Mouse (Mus musculus) liver, adult 2 months (tissue): ENCODE measurements around the gene Camk2d. TPM values are rescaled to one million over a fixed set of nuclear protein-coding genes. Genes with fewer than 3 reads are reported as not detected.
A peak's percentile ranks its signal among the peaks of the same experiment; 100 is the strongest.

Experiments used
- DNase-seq: peaks from one replicate; pipeline ENCODE4 v3.0.0-alpha.2; 2011; ENCODE audit warnings: low read depth, low spot score; ENCODE audit errors: extremely low read depth
- H3K27ac ChIP-seq: fragments of 200-500 bp; replicated peaks from 2 replicates; pipeline ENCODE4 v1.5.1; 2012; ENCODE audit warnings: low read depth, mild to moderate bottlenecking, control low read depth, inconsistent platforms, low read length; ENCODE audit not compliant: insufficient read depth
- H3K27me3 ChIP-seq: fragments of 200-500 bp; 2 replicates; pipeline ENCODE4 v1.6.1; 2012; ENCODE audit warnings: mild to moderate bottlenecking, moderate library complexity, low read length, inconsistent platforms; ENCODE audit not compliant: control insufficient read depth, insufficient read depth
- H3K36me3 ChIP-seq: fragments of 200-500 bp; 2 replicates; pipeline ENCODE4 v1.6.1; 2012; ENCODE audit warnings: low read length, inconsistent platforms; ENCODE audit not compliant: control insufficient read depth, insufficient read depth
- H3K4me1 ChIP-seq: fragments of 200-500 bp; 2 replicates; pipeline ENCODE4 v1.6.1; 2011; ENCODE audit warnings: low read length; ENCODE audit not compliant: control insufficient read depth, insufficient read depth
- H3K4me3 ChIP-seq: fragments of 200-500 bp; 2 replicates; pipeline ENCODE4 v1.5.1; 2011; ENCODE audit warnings: low read depth, mild to moderate bottlenecking, control low read depth, low read length, moderate library complexity; ENCODE audit not compliant: insufficient read depth
- H3K79me2 ChIP-seq: fragments of 200-500 bp; 2 replicates; pipeline ENCODE4 v1.6.1; 2012; ENCODE audit warnings: inconsistent platforms, mild to moderate bottlenecking, low read length, moderate library complexity; ENCODE audit not compliant: control insufficient read depth, insufficient read depth
- H3K9ac ChIP-seq: fragments of 200-500 bp; 2 replicates; pipeline ENCODE4 v1.6.1; 2012; ENCODE audit warnings: low read depth, mild to moderate bottlenecking, control low read depth, inconsistent platforms, low read length
- CTCF ChIP-seq: fragments of 200-500 bp; IDR thresholded peaks from 2 replicates; pipeline ENCODE4 v1.5.1; 2011; ENCODE audit warnings: low read depth, low read length, control low read depth
- POLR2A ChIP-seq: fragments of 200-500 bp; IDR thresholded peaks from 2 replicates; pipeline ENCODE4 v1.6.1; 2011; ENCODE audit warnings: low read length, control low read depth; ENCODE audit not compliant: insufficient read depth; ENCODE audit errors: extremely low read depth
- WGBS: fragments of 180-500 bp; shearing (Covaris S2); methylation state at CpG from one replicate; pipeline ENCODE4 v1.1.7; 2018; 5-methylcytosine and 5-hydroxymethylcytosine counted together
- polyA plus RNA-seq: library from polyadenylated mRNA; depleted of rRNA; stranded (reverse); fragments of >200 nt; gene quantifications from 2 replicates; pipeline ENCODE4 v1.2.3, GENCODE M21; 2012
- total RNA-seq: library from RNA; depleted of rRNA; stranded (reverse); fragments of >200 nt; gene quantifications from 2 replicates; pipeline ENCODE4 v1.2.3, GENCODE M21; 2014

Camk2d gene
- total and polyA plus RNA-seq, 2 experiments = 5.9 to 9.4 TPM

- no peak for TF ChIP-seq CTCF
- TF ChIP-seq POLR2A = no peak
- no peaks in the 10 kb centered on the region for H3K27me3 ChIP-seq
- H3K4me1 ChIP-seq = no peaks in the 10 kb centered on the region
- H3K4me3 ChIP-seq = no peak overlapping the region
- no peak overlapping the region for H3K27ac ChIP-seq
- DNase-seq = no peak
- H3K9ac ChIP-seq = no peak overlapping the region
- no peaks in the 10 kb centered on the region for H3K36me3 ChIP-seq
- H3K79me2 ChIP-seq = no peaks in the 10 kb centered on the region
- 76% methylated on average over 1 of the region's 1 CpGs for WGBS
These were observed 162.3 kb downstream of the Camk2d start for GRCm38 (mm10) chr3:126758398-126758797.

- WGBS = 87% methylated on average over 3 of the region's 3 CpGs
- DNase-seq = no peak
- Histone ChIP-seq H3K27me3 (no peaks in the 10 kb centered on the region), H3K4me3 (no peak overlapping the region), H3K79me2 (no peaks in the 10 kb centered on the region), H3K27ac (no peak overlapping the region), H3K36me3 (no peaks in the 10 kb centered on the region), H3K4me1 (no peaks in the 10 kb centered on the region), H3K9ac (no peak overlapping the region)
- no peak for TF ChIP-seq CTCF
- no peak for TF ChIP-seq POLR2A
These were observed 164.5 kb downstream of the Camk2d start for GRCm38 (mm10) chr3:126760608-126761007.

GRCm38 (mm10) chr3:126764745-126765144 lies 168.6 kb downstream of the Camk2d start:
- Histone ChIP-seq H3K79me2 (no peaks in the 10 kb centered on the region), H3K27ac (no peak overlapping the region), H3K4me3 (no peak overlapping the region), H3K36me3 (0 out of 2 replicates have a peak, but pooled peaks cover 2% of the 10 kb centered on the region), H3K4me1 (no peaks in the 10 kb centered on the region), H3K27me3 (no peaks in the 10 kb centered on the region), H3K9ac (no peak overlapping the region)
- no peak for DNase-seq
- no peak for TF ChIP-seq POLR2A
- no peak for TF ChIP-seq CTCF
- WGBS = 94% methylated on average over 4 of the region's 4 CpGs

- H3K27me3 ChIP-seq = no peaks in the 10 kb centered on the region
- no peak overlapping the region for H3K4me3 ChIP-seq
- 57% methylated on average over 6 of the region's 6 CpGs for WGBS
- H3K79me2 ChIP-seq = no peaks in the 10 kb centered on the region
- no peak overlapping the region for H3K9ac ChIP-seq
- no peak for DNase-seq
- TF ChIP-seq CTCF (no peak), POLR2A (no peak)
- no peak overlapping the region for H3K27ac ChIP-seq
- H3K4me1 ChIP-seq = no peaks in the 10 kb centered on the region
- H3K36me3 ChIP-seq = 0 out of 2 replicates have a peak, but pooled peaks cover 2% of the 10 kb centered on the region
These were observed 174.0 kb downstream of the Camk2d start for GRCm38 (mm10) chr3:126770056-126770455.

DNA sequence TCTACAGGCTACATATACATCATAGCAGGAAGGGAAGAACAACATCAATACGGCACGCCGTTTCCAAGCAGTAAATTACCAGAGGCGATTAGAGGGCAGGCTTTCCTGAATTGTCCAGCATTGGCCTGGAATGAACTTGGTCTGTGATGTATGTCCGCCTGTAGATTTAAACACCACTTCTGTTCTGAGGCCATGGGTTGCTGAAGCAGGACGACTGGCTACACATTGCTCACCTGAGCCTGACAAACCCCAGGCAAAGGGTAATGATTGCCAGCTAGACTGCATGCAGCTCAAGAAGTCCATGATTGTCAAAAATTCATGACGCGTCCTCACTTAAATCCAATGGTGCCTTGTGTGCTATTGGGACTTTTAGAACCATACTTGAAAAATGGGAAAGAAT lies 174.9 kb downstream of the Camk2d start:
- WGBS = 86% methylated on average over 8 of the region's 8 CpGs
- H3K27ac ChIP-seq = no peak overlapping the region
- no peaks in the 10 kb centered on the region for H3K79me2 ChIP-seq
- 0 out of 2 replicates have a peak, but pooled peaks cover 2% of the 10 kb centered on the region for H3K36me3 ChIP-seq
- no peaks in the 10 kb centered on the region for H3K4me1 ChIP-seq
- no peak for DNase-seq
- H3K4me3 ChIP-seq = no peak overlapping the region
- H3K27me3 ChIP-seq = no peaks in the 10 kb centered on the region
- no peak for TF ChIP-seq CTCF
- no peak for TF ChIP-seq POLR2A
- no peak overlapping the region for H3K9ac ChIP-seq

GRCm38 (mm10) chr3:126771541-126771940 lies 175.4 kb downstream of the Camk2d start:
- H3K27me3 ChIP-seq = no peaks in the 10 kb centered on the region
- 0 out of 2 replicates have a peak, but pooled peaks cover 2% of the 10 kb centered on the region for H3K36me3 ChIP-seq
- DNase-seq = peak; percentile 65
- H3K4me1 ChIP-seq = no peaks in the 10 kb centered on the region
- no peak overlapping the region for H3K27ac ChIP-seq
- TF ChIP-seq POLR2A = no peak
- peak; percentile 85 for TF ChIP-seq CTCF
- no peaks in the 10 kb centered on the region for H3K79me2 ChIP-seq
- no peak overlapping the region for H3K9ac ChIP-seq
- 18% methylated on average over 6 of the region's 6 CpGs for WGBS
- no peak overlapping the region for H3K4me3 ChIP-seq

DNA sequence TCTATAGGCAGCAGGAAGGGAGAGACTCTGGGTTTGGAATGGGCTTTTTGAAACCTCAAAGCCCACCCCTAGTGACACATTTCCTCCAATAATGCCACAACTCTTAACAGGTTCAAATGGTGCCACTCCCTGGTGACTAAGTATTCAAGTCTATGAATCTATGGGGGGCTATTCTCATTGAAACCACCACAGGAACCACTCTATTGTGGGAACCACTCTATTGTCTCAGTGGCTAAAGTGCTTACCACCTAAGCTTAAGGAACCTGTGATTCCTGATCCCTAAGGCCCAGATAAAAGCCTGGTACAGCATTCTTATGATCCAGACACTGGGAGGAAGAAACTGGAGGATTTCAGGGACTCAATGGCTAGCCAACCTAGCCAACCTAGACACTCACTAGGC lies 179.9 kb downstream of the Camk2d start:
- no peak overlapping the region for H3K9ac ChIP-seq
- TF ChIP-seq POLR2A = no peak
- no peak for TF ChIP-seq CTCF
- no peak for DNase-seq
- no peaks in the 10 kb centered on the region for H3K36me3 ChIP-seq
- no peaks in the 10 kb centered on the region for H3K79me2 ChIP-seq
- no peak overlapping the region for H3K27ac ChIP-seq
- no peak overlapping the region for H3K4me3 ChIP-seq
- H3K4me1 ChIP-seq = no peaks in the 10 kb centered on the region
- no peaks in the 10 kb centered on the region for H3K27me3 ChIP-seq
